Mouse (Mus musculus): ENCODE measurements at regions not wholly inside any gene's neighbourhood (a gene's known extent, or its start where the extent isn't known, plus 50 kb on each side); places are given as distances from the start of the nearest gene placed in this dataset.
A peak's percentile ranks its signal among the peaks of the same experiment; 100 is the strongest.

- no peak overlapping the region for H3K4me3 ChIP-seq (replicated peaks in 1 of 3; ENCODE audit: low read depth in 2 of 3, low read length in 2 of 3, poor library complexity in 1 of 3)
- H3K27ac ChIP-seq (ENCODE audit: insufficient read depth, low read depth), result no peak overlapping the region
- no peaks in the 10 kb centered on the region for H3K9me3 ChIP-seq (replicated peaks; ENCODE audit: low read length)
- DNase-seq (ENCODE audit: extremely low read depth), result no peak
- H3K4me1 ChIP-seq (ENCODE audit: control insufficient read depth in 1 of 2, insufficient read depth in 2 of 2), result no peaks in the 10 kb centered on the region
- dilution Hi-C loops (cut with MboI; ENCODE audit: extremely low pct_ligation_motif_present, extremely low pct_unique_long_range_greater_than_20kb, low sequenced_read_pairs), result no loop called here
- no peaks in the 10 kb centered on the region for H3K27me3 ChIP-seq (replicated peaks)
- TF ChIP-seq EP300 (IDR thresholded peaks at IDR 0.05; ENCODE audit: low read length) (no peak), NRF1 (IDR thresholded peaks at IDR 0.05; ENCODE audit: low read depth, low read length) (no peak), POLR2A (IDR thresholded peaks at IDR 0.05; ENCODE audit: low read depth, low read length) (no peak), TCF12 (IDR thresholded peaks at IDR 0.05; ENCODE audit: low read depth, low read length) (no peak), UBTF (IDR thresholded peaks at IDR 0.05; ENCODE audit: low read depth, low read length) (no peak), KAT2A (IDR thresholded peaks at IDR 0.05; ENCODE audit: insufficient replicate concordance, low read length) (no peak), CHD1 (IDR thresholded peaks at IDR 0.05; ENCODE audit: low read depth, low read length) (no peak), GABPA (IDR thresholded peaks at IDR 0.05; ENCODE audit: insufficient replicate concordance, low read depth, low read length) (no peak), ZMIZ1 (IDR thresholded peaks at IDR 0.05; ENCODE audit: low read depth, low read length) (no peak), POLR2AphosphoS2 (IDR thresholded peaks at IDR 0.05; ENCODE audit: low read depth, low read length) (no peak)
- H3K9ac ChIP-seq (ENCODE audit: insufficient read depth, low read depth), result no peak overlapping the region
- in situ Hi-C loops (cut with MboI; ENCODE audit: low pct_ligation_motif_present, low pct_unique_long_range_greater_than_20kb, low sequenced_read_pairs), result no loop called here
- no peak overlapping the region for H3K4me2 ChIP-seq (ENCODE audit: insufficient read depth, low read depth, poor library complexity, severe bottlenecking)
- H3K36me3 ChIP-seq (replicated peaks in 1 of 2; ENCODE audit: control insufficient read depth in 1 of 2, insufficient read depth in 1 of 2, low read length in 1 of 2), result no peaks in the 10 kb centered on the region
- no peaks in the 10 kb centered on the region for H3K79me2 ChIP-seq (replicated peaks; ENCODE audit: control insufficient read depth, extremely low read depth, insufficient read depth, poor library complexity, severe bottlenecking)
These were observed 335.7 kb downstream of the Car8 start for GRCm38 (mm10) chr4:7903130-7903529.

- H3K36me3 ChIP-seq (replicated peaks in 1 of 2; ENCODE audit: control insufficient read depth in 1 of 2, insufficient read depth in 1 of 2, low read length in 1 of 2), result no peaks in the 10 kb centered on the region
- peak; percentile 43 for DNase-seq (ENCODE audit: extremely low read depth)
- H3K4me2 ChIP-seq (ENCODE audit: insufficient read depth, low read depth, poor library complexity, severe bottlenecking), result peak overlapping the region; percentile 81; the same call in 1 of the 2 replicates
- peaks cover 0 to 14% of the 10 kb centered on the region in 2 experiments; a peak in 1 of 4 replicates for H3K4me1 ChIP-seq (ENCODE audit: control insufficient read depth in 1 of 2, insufficient read depth in 2 of 2)
- dilution Hi-C loops (cut with MboI; ENCODE audit: extremely low pct_ligation_motif_present, extremely low pct_unique_long_range_greater_than_20kb, low sequenced_read_pairs) (no loop called here), in situ Hi-C loops (cut with MboI; ENCODE audit: low pct_ligation_motif_present, low pct_unique_long_range_greater_than_20kb, low sequenced_read_pairs) (no loop called here)
- no peak overlapping the region for H3K9ac ChIP-seq (ENCODE audit: insufficient read depth, low read depth)
- H3K27me3 ChIP-seq (replicated peaks), result no peaks in the 10 kb centered on the region
- no peaks in the 10 kb centered on the region for H3K79me2 ChIP-seq (replicated peaks; ENCODE audit: control insufficient read depth, extremely low read depth, insufficient read depth, poor library complexity, severe bottlenecking)
- H3K9me3 ChIP-seq (replicated peaks; ENCODE audit: low read length), result no peaks in the 10 kb centered on the region
- no peak overlapping the region for H3K27ac ChIP-seq (ENCODE audit: insufficient read depth, low read depth)
- TF ChIP-seq ETS1 (conservative IDR thresholded peaks at IDR 0.05; ENCODE audit: low read depth, low read length), result no peak
- TF ChIP-seq TBP (conservative IDR thresholded peaks at IDR 0.05; ENCODE audit: low read depth, low read length), result no peak
- peak; percentile 32; the same call in 1 of the 2 replicates for TF ChIP-seq BHLHE40 (IDR thresholded peaks at IDR 0.05; ENCODE audit: low read depth, low read length)
- TF ChIP-seq KAT2A (IDR thresholded peaks at IDR 0.05; ENCODE audit: insufficient replicate concordance, low read length), result no peak
- peak; percentile 78 for TF ChIP-seq IRF4 (IDR thresholded peaks at IDR 0.05; ENCODE audit: low read depth, low read length)
- no peak for TF ChIP-seq PAX5 (IDR thresholded peaks at IDR 0.05; ENCODE audit: low read length)
- peak; percentile 55; the same call in 1 of the 2 replicates for TF ChIP-seq MYC (IDR thresholded peaks at IDR 0.05; ENCODE audit: low read depth, low read length)
- TF ChIP-seq JUN (IDR thresholded peaks at IDR 0.05; ENCODE audit: insufficient read depth, low read depth, low read length), result no peak
- no peak for TF ChIP-seq USF1 (IDR thresholded peaks at IDR 0.05; ENCODE audit: low read depth, low read length)
- TF ChIP-seq HCFC1 (IDR thresholded peaks at IDR 0.05; ENCODE audit: low read depth, low read length), result no peak
- peak; percentile 64 for TF ChIP-seq JUND (conservative IDR thresholded peaks at IDR 0.05; ENCODE audit: low read depth, low read length)
- TF ChIP-seq ZNF384 (IDR thresholded peaks at IDR 0.05; ENCODE audit: low read depth, low read length), result peak; percentile 54
- no peak for TF ChIP-seq E2F4 (IDR thresholded peaks at IDR 0.05; ENCODE audit: insufficient replicate concordance, low read depth, low read length)
- TF ChIP-seq CHD2 (IDR thresholded peaks at IDR 0.05; ENCODE audit: low read length), result no peak
- no peak for TF ChIP-seq GABPA (IDR thresholded peaks at IDR 0.05; ENCODE audit: insufficient replicate concordance, low read depth, low read length)
- TF ChIP-seq USF2 (conservative IDR thresholded peaks at IDR 0.05; ENCODE audit: low read depth, low read length), result no peak
- TF ChIP-seq ZMIZ1 (IDR thresholded peaks at IDR 0.05; ENCODE audit: low read depth, low read length), result no peak
- TF ChIP-seq MAX (IDR thresholded peaks at IDR 0.05; ENCODE audit: low read length), result peak; percentile 70; the same call in 1 of the 2 replicates
- TF ChIP-seq EP300 (IDR thresholded peaks at IDR 0.05; ENCODE audit: low read length), result peak; percentile 56; the same call in 1 of the 2 replicates
- no peak for TF ChIP-seq RAD21 (IDR thresholded peaks at IDR 0.05; ENCODE audit: low read depth, low read length)
- no peak overlapping the region for H3K4me3 ChIP-seq (replicated peaks in 1 of 3; ENCODE audit: low read depth in 2 of 3, low read length in 2 of 3, poor library complexity in 1 of 3)
These were observed 343.9 kb downstream of the Car8 start for GRCm38 (mm10) chr4:7894914-7895313.

Data from CH12.LX (cell line).